6 mouse cellular contexts compared by ENCODE assay signal in genomic region chr9:52887997-52888396, GRCm38 (mm10).
DNase-seq lines count a peak whose midpoint lies in the region; ATAC-seq and TF ChIP-seq lines count a peak whose summit lies in the region.
"Not testable (repeated sequence)": the region's sequence is repeated elsewhere in the genome, so short reads cannot be mapped to it uniquely, and the experiment has no call there.

No protein-coding gene starts in this region.

- ATAC-seq in common myeloid progenitor, adult 5-6 weeks (replicated peaks; ENCODE audit: low read depth, poor library complexity, severe bottlenecking): peak; percentile 54
- peak; percentile 76 for ATAC-seq in frontal cortex, adult (ENCODE audit: low TSS enrichment)
- peak; percentile 35 for ATAC-seq in granulocyte monocyte progenitor cell, adult 5-6 weeks (replicated peaks; ENCODE audit: poor library complexity, severe bottlenecking)
- peak; percentile 62 for ATAC-seq in lung, embryonic 14.5 days (ENCODE audit: insufficient read depth)
- peak; percentile 39; the same call in 1 of the 2 replicates for ATAC-seq in lung, embryonic 15.5 days (ENCODE audit: borderline replicate concordance, extremely low read depth, low FRiP score, low TSS enrichment)
- ATAC-seq in megakaryocyte-erythroid progenitor cell, adult 5-6 weeks (replicated peaks; ENCODE audit: low FRiP score, low TSS enrichment, poor library complexity, severe bottlenecking): 0 out of 2 replicates have a peak, but pooled peaks have one; percentile 34

- TF ChIP-seq CTCF in lung, embryonic 14.5 days (IDR thresholded peaks at IDR 0.05; ENCODE audit: low read depth): not testable (repeated sequence)

- not testable (repeated sequence) for H3K4me1 ChIP-seq in lung, embryonic 14.5 days (ENCODE audit: insufficient read depth); lung, embryonic 15.5 days

- H3K27me3 ChIP-seq in lung, embryonic 14.5 days (ENCODE audit: insufficient read depth, low read length); lung, embryonic 15.5 days: not testable (repeated sequence)

- H3K4me2 ChIP-seq in lung, embryonic 14.5 days; lung, embryonic 15.5 days: not testable (repeated sequence)

- H3K36me3 ChIP-seq in lung, embryonic 14.5 days (ENCODE audit: insufficient read depth); lung, embryonic 15.5 days: not testable (repeated sequence)

- H3K4me3 ChIP-seq in lung, embryonic 14.5 days (ENCODE audit: low read depth, low read length); lung, embryonic 15.5 days: not testable (repeated sequence)

- no CpG with 5 or more reads among the region's 3 CpGs for WGBS in lung, embryonic 14.5 days
- WGBS in lung, embryonic 15.5 days: no CpG with 5 or more reads among the region's 3 CpGs

- not testable (repeated sequence) for H3K9ac ChIP-seq in lung, embryonic 14.5 days; lung, embryonic 15.5 days

- not testable (repeated sequence) for H3K9me3 ChIP-seq in lung, embryonic 14.5 days (ENCODE audit: low read depth, low read length); lung, embryonic 15.5 days

- DNase-seq in lung, embryonic 14.5 days: not testable (repeated sequence)

- not testable (repeated sequence) for H3K27ac ChIP-seq in lung, embryonic 14.5 days (ENCODE audit: low read depth); lung, embryonic 15.5 days
